Mouse (Mus musculus) spleen, postnatal 14 days (tissue): ENCODE results near the gene 2510009E07Rik.
"Not testable (repeated sequence)": the region's sequence is repeated elsewhere in the genome, so short reads cannot be mapped to it uniquely, and the experiment has no call there.

Source experiments
- DNase-seq, 2 experiments: peaks; one replicate each; pipeline ENCODE4 v3.0.0; 2021 to 2022; ENCODE audit warnings: low spot score in 2 of 2

The 2510009E07Rik gene

GRCm38 (mm10) chr16:21676791-21677190 is 17.7 kb downstream of the 2510009E07Rik start:
- no peak for DNase-seq

- not testable (repeated sequence) for DNase-seq
These were observed 20.8 kb downstream of the 2510009E07Rik start for GRCm38 (mm10) chr16:21673651-21674050.

- not testable (repeated sequence) for DNase-seq
These were observed 21.4 kb downstream of the 2510009E07Rik start for GRCm38 (mm10) chr16:21673046-21673445.

GRCm38 (mm10) chr16:21671878-21672277 is 22.6 kb downstream of the 2510009E07Rik start:
- DNase-seq, result no peak

- no peak for DNase-seq
These were observed 29.0 kb downstream of the 2510009E07Rik start for GRCm38 (mm10) chr16:21665423-21665986.

GRCm38 (mm10) chr16:21664633-21665363 is 29.7 kb downstream of the 2510009E07Rik start:
- no peak for DNase-seq

GRCm38 (mm10) chr16:21655961-21656360 is 38.5 kb downstream of the 2510009E07Rik start:
- no peak for DNase-seq

GRCm38 (mm10) chr16:21655291-21655690 is 39.2 kb downstream of the 2510009E07Rik start:
- no peak for DNase-seq

GRCm38 (mm10) chr16:21654384-21654783 is 40.1 kb downstream of the 2510009E07Rik start:
- no peak for DNase-seq

GRCm38 (mm10) chr16:21653151-21653550 is 41.3 kb downstream of the 2510009E07Rik start:
- DNase-seq, result no peak

- no peak for DNase-seq
These were observed 43.3 kb downstream of the 2510009E07Rik start for GRCm38 (mm10) chr16:21651161-21651560.

- DNase-seq, result no peak
These were observed 44.2 kb downstream of the 2510009E07Rik start for GRCm38 (mm10) chr16:21650289-21650688.

- DNase-seq, result no peak
These were observed 45.7 kb downstream of the 2510009E07Rik start for GRCm38 (mm10) chr16:21648800-21649199.

- DNase-seq, result no peak
These were observed 48.0 kb downstream of the 2510009E07Rik start for GRCm38 (mm10) chr16:21646496-21646895.

GRCm38 (mm10) chr16:21645915-21646314 is 48.5 kb downstream of the 2510009E07Rik start:
- DNase-seq, result no peak

- no peak for DNase-seq
These were observed 49.9 kb downstream of the 2510009E07Rik start for GRCm38 (mm10) chr16:21644574-21644973.

GRCm38 (mm10) chr16:21644066-21644561 is 50.4 kb downstream of the 2510009E07Rik start:
- DNase-seq, result no peak

- no peak for DNase-seq
These were observed 50.8 kb downstream of the 2510009E07Rik start for GRCm38 (mm10) chr16:21643621-21644041.

- no peak for DNase-seq
These were observed 51.6 kb downstream of the 2510009E07Rik start for GRCm38 (mm10) chr16:21642906-21643305.

- no peak for DNase-seq
These were observed 52.5 kb downstream of the 2510009E07Rik start for GRCm38 (mm10) chr16:21641944-21642343.

- DNase-seq, result no peak
These were observed 53.5 kb downstream of the 2510009E07Rik start for GRCm38 (mm10) chr16:21640766-21641499.

- no peak for DNase-seq
These were observed 57.2 kb downstream of the 2510009E07Rik start for GRCm38 (mm10) chr16:21637201-21637819.
